Mouse (Mus musculus) left cerebral cortex, adult 6 months (tissue): ENCODE results near the gene Nap1l4. TPM values are rescaled to one million over a fixed set of nuclear protein-coding genes. Genes with fewer than 3 reads are reported as not detected.

ENCODE experiments used
- long read RNA-seq, 2 experiments: library from polyadenylated mRNA; unstranded; transcript quantifications; one replicate each; pipeline ENCODE4 v2.0.0; 2019 to 2020
- polyA plus RNA-seq: library from polyadenylated mRNA; unstranded; fragments of <200 nt; fragmentation: Nextera tagmentation; gene quantifications from 2 replicates; pipeline ENCODE4 v1.2.3, GENCODE M21; 2021

Gene Nap1l4
- polyA plus RNA-seq = 76.0 and 98.0 TPM in 2 replicates
- long read RNA-seq, experiment 1, transcript Nap1l4-206 (15 exons, 2,259 nt) = major isoform, 560 of 1,239 reads
- long read RNA-seq, experiment 1, transcript Nap1l4-201 (16 exons, 2,285 nt) = minor isoform, 354 of 1,239 reads
- long read RNA-seq, experiment 1, transcript Nap1l4-209 (15 exons, 2,281 nt) = minor isoform, 9 of 1,239 reads
- long read RNA-seq, experiment 1, partial matches to known transcripts = 85 of 1,239 reads
- long read RNA-seq, experiment 1, other reads (novel, unspliced or antisense) = 230 of 1,239 reads
- long read RNA-seq, experiment 2, transcript Nap1l4-206 (15 exons, 2,259 nt) = major isoform, 43 of 148 reads
- long read RNA-seq, experiment 2, transcript Nap1l4-201 (16 exons, 2,285 nt) = minor isoform, 20 of 148 reads
- long read RNA-seq, experiment 2, partial matches to known transcripts = 35 of 148 reads
- long read RNA-seq, experiment 2, other reads (novel, unspliced or antisense) = 49 of 148 reads

GRCm38 (mm10) chr7:143548976-143549457 lies at the start of gene Nap1l4:
TSS of gene Nap1l4 (minus strand) at chr7:143549106.

GRCm38 (mm10) chr7:143502418-143503200 lies 46.3 kb downstream of the Nap1l4 start, which contains the start of gene Phlda2:
TSS of gene Phlda2 (minus strand) at chr7:143503150.

GRCm38 (mm10) chr7:143473347-143474101 lies 75.4 kb downstream of the Nap1l4 start, which contains the start of gene Slc22a18:
TSS of gene Slc22a18 (plus strand) at chr7:143473736.

Other genes starting within 250 kb of the Nap1l4 start
- gene Cdkn1c, start 88.1 kb downstream of the Nap1l4 start, polyA plus RNA-seq = 5.9 and 14.7 TPM in 2 replicates
- 0.69 and 1.2 TPM in 2 replicates for gene Slc22a18, start 75.4 kb downstream of the Nap1l4 start, polyA plus RNA-seq
- not detected in 2 replicates for gene Phlda2, start 46.0 kb downstream of the Nap1l4 start, polyA plus RNA-seq
- 21.9 and 28.7 TPM in 2 replicates for gene Cars, start 51.0 kb upstream of the Nap1l4 start, polyA plus RNA-seq
- 0.05 and 0.12 TPM in 2 replicates for gene Tnfrsf26, start 79.6 kb upstream of the Nap1l4 start, polyA plus RNA-seq
- gene Tnfrsf22, start 100.6 kb upstream of the Nap1l4 start, polyA plus RNA-seq = 1.3 and 2.2 TPM in 2 replicates
- gene Tnfrsf23, start 136.8 kb upstream of the Nap1l4 start, polyA plus RNA-seq = 0.28 and 0.31 TPM in 2 replicates
- gene Osbpl5, start 207.9 kb upstream of the Nap1l4 start, polyA plus RNA-seq = 6.8 and 9.4 TPM in 2 replicates
- gene Mrgprg, start 217.9 kb upstream of the Nap1l4 start, polyA plus RNA-seq = not detected in 2 replicates
- 4.8 and 6.3 TPM in 2 replicates for gene Mrgpre, start 235.4 kb upstream of the Nap1l4 start, polyA plus RNA-seq